Mouse (Mus musculus) C2C12 (cell line): ENCODE results near the gene Plcg1.

Experiments used
- CEBPB ChIP-seq: IDR thresholded peaks from one replicate; pipeline ENCODE4 v1.6.1; 2011; ENCODE audit warnings: low read depth, mild to moderate bottlenecking, control low read depth, moderate library complexity
- CTCF ChIP-seq: IDR thresholded peaks from one replicate; pipeline ENCODE4 v1.5.1; 2011; ENCODE audit not compliant: control insufficient read depth, insufficient read depth, insufficient read length
- FOSL1 ChIP-seq: IDR thresholded peaks from one replicate; pipeline ENCODE4 v1.8.0; 2011; ENCODE audit warnings: mild to moderate bottlenecking, low read length; ENCODE audit not compliant: poor library complexity, insufficient read depth, severe bottlenecking
- MAX ChIP-seq: IDR thresholded peaks from one replicate; pipeline ENCODE4 v1.6.1; 2011; ENCODE audit warnings: mild to moderate bottlenecking, control low read depth
- MYOD1 ChIP-seq: IDR thresholded peaks from one replicate; pipeline ENCODE4 v1.6.1; 2011; ENCODE audit warnings: low read depth; ENCODE audit not compliant: control insufficient read depth, insufficient read length
- MYOG ChIP-seq: IDR thresholded peaks from one replicate; pipeline ENCODE4 v1.6.1; 2011; ENCODE audit not compliant: control insufficient read depth, insufficient read length; ENCODE audit errors: extremely low read depth
- USF1 ChIP-seq: IDR thresholded peaks from one replicate; pipeline ENCODE4 v1.6.1; 2011; ENCODE audit warnings: low read depth, mild to moderate bottlenecking, control low read depth, moderate library complexity

- no peak for TF ChIP-seq CTCF
- no peak for TF ChIP-seq MYOD1
- no peak for TF ChIP-seq USF1
- no peak for TF ChIP-seq MAX
- TF ChIP-seq MYOG: no peak
- no peak for TF ChIP-seq CEBPB
- TF ChIP-seq FOSL1: no peak
Measured at GRCm38 (mm10) chr2:160764386-160764785, 33.3 kb downstream of the Plcg1 start.
